Mouse (Mus musculus) heart, embryonic 10.5 days (tissue): ENCODE measurements around the gene Ctnna2. TPM values are rescaled to one million over a fixed set of nuclear protein-coding genes. Genes with fewer than 3 reads are reported as not detected.

Experiments
- DNase-seq: peaks from one replicate; pipeline ENCODE4 v3.0.0-alpha.2; 2017; ENCODE audit warnings: low spot score
- H3K27ac ChIP-seq: fragments of 300-500 bp; sonication (generic); 2 replicates; pipeline ENCODE4 v1.5.1; 2016; ENCODE audit warnings: mild to moderate bottlenecking
- H3K27me3 ChIP-seq: fragments of 300-500 bp; sonication (generic); 2 replicates; pipeline ENCODE4 v1.6.1; 2016; ENCODE audit warnings: mild to moderate bottlenecking; ENCODE audit not compliant: poor library complexity, insufficient read depth, severe bottlenecking
- H3K36me3 ChIP-seq: fragments of 300-500 bp; sonication (generic); 2 replicates; pipeline ENCODE4 v1.6.1; 2016; ENCODE audit warnings: mild to moderate bottlenecking, moderate library complexity
- H3K4me1 ChIP-seq: fragments of 300-500 bp; sonication (generic); 2 replicates; pipeline ENCODE4 v1.6.1; 2016; ENCODE audit warnings: mild to moderate bottlenecking
- H3K4me3 ChIP-seq: fragments of 300-500 bp; sonication (generic); 2 replicates; pipeline ENCODE4 v1.5.1; 2016; ENCODE audit warnings: mild to moderate bottlenecking, moderate library complexity
- H3K9me3 ChIP-seq: fragments of 300-500 bp; sonication (generic); 2 replicates; pipeline ENCODE4 v1.6.1; 2016; ENCODE audit warnings: mild to moderate bottlenecking, moderate library complexity
- WGBS: fragments of 180-500 bp; shearing (Covaris S2); methylation state at CpG from one replicate; pipeline ENCODE4 v1.1.7; 2016; 5-methylcytosine and 5-hydroxymethylcytosine counted together
- polyA plus RNA-seq: library from polyadenylated mRNA; unstranded; fragments of >200 nt; fragmentation: Nextera tagmentation; extraction: Ambion mirVana; gene quantifications from 2 replicates; pipeline ENCODE4 v1.2.1, GENCODE M21; 2016

The Ctnna2 gene
- polyA plus RNA-seq, 1 experiment from 2014 or later, result 2.7 TPM

GRCm38 (mm10) chr6:77863379-77863778 is 116.1 kb downstream of the Ctnna2 start:
- Histone ChIP-seq H3K36me3 (no peaks in the 10 kb centered on the region), H3K4me3 (no peak overlapping the region), H3K4me1 (no peaks in the 10 kb centered on the region), H3K27me3 (no peaks in the 10 kb centered on the region), H3K9me3 (no peaks in the 10 kb centered on the region), H3K27ac (no peak overlapping the region)
- no peak for DNase-seq
- 88% methylated on average over 2 of the region's 2 CpGs for WGBS

GRCm38 (mm10) chr6:77862781-77863180 is 116.7 kb downstream of the Ctnna2 start:
- Histone ChIP-seq H3K9me3 (no peaks in the 10 kb centered on the region), H3K36me3 (no peaks in the 10 kb centered on the region), H3K27ac (no peak overlapping the region), H3K4me1 (no peaks in the 10 kb centered on the region), H3K27me3 (no peaks in the 10 kb centered on the region), H3K4me3 (no peak overlapping the region)
- no peak for DNase-seq
- WGBS, result 81% methylated on average over 6 of the region's 6 CpGs

- WGBS, result 84% methylated on average over 1 of the region's 1 CpGs
- Histone ChIP-seq H3K36me3 (no peaks in the 10 kb centered on the region), H3K4me3 (no peak overlapping the region), H3K27me3 (no peaks in the 10 kb centered on the region), H3K4me1 (no peaks in the 10 kb centered on the region), H3K9me3 (no peaks in the 10 kb centered on the region), H3K27ac (no peak overlapping the region)
- no peak for DNase-seq
Measured at GRCm38 (mm10) chr6:77849438-77849837, 130.1 kb downstream of the Ctnna2 start.

GRCm38 (mm10) chr6:77848796-77849195 is 130.7 kb downstream of the Ctnna2 start:
- H3K27ac ChIP-seq, result no peak overlapping the region
- no peak for DNase-seq
- H3K9me3 ChIP-seq, result no peaks in the 10 kb centered on the region

GRCm38 (mm10) chr6:77847651-77848050 is 131.8 kb downstream of the Ctnna2 start:
- no peak overlapping the region for H3K27ac ChIP-seq
- 83% methylated on average over 2 of the region's 2 CpGs for WGBS
- no peaks in the 10 kb centered on the region for H3K9me3 ChIP-seq
- H3K27me3 ChIP-seq, result no peaks in the 10 kb centered on the region
- H3K36me3 ChIP-seq, result no peaks in the 10 kb centered on the region
- H3K4me1 ChIP-seq, result no peaks in the 10 kb centered on the region
- H3K4me3 ChIP-seq, result no peak overlapping the region
- no peak for DNase-seq

More at GRCm38 (mm10) chr6:77848796-77849195, 130.7 kb downstream of the Ctnna2 start:
- H3K4me1 ChIP-seq, result no peaks in the 10 kb centered on the region
- H3K27me3 ChIP-seq, result no peaks in the 10 kb centered on the region
- H3K36me3 ChIP-seq, result no peaks in the 10 kb centered on the region
- no peak overlapping the region for H3K4me3 ChIP-seq

GRCm38 (mm10) chr6:77839076-77839475 is 140.4 kb downstream of the Ctnna2 start:
- H3K4me3 ChIP-seq, result no peak overlapping the region
- no peaks in the 10 kb centered on the region for H3K36me3 ChIP-seq
- H3K9me3 ChIP-seq, result no peaks in the 10 kb centered on the region
- no peak for DNase-seq
- 78% methylated on average over 2 of the region's 2 CpGs for WGBS
- no peaks in the 10 kb centered on the region for H3K27me3 ChIP-seq
- H3K4me1 ChIP-seq, result no peaks in the 10 kb centered on the region
- H3K27ac ChIP-seq, result no peak overlapping the region

- Histone ChIP-seq H3K27ac (no peak overlapping the region), H3K36me3 (no peaks in the 10 kb centered on the region), H3K9me3 (no peaks in the 10 kb centered on the region), H3K4me3 (no peak overlapping the region), H3K4me1 (no peaks in the 10 kb centered on the region), H3K27me3 (no peaks in the 10 kb centered on the region)
- no peak for DNase-seq
Measured at GRCm38 (mm10) chr6:77838653-77839052, 140.8 kb downstream of the Ctnna2 start.

- no peak overlapping the region for H3K27ac ChIP-seq
- no peaks in the 10 kb centered on the region for H3K36me3 ChIP-seq
- H3K4me1 ChIP-seq, result no peaks in the 10 kb centered on the region
- H3K27me3 ChIP-seq, result no peaks in the 10 kb centered on the region
- H3K9me3 ChIP-seq, result no peaks in the 10 kb centered on the region
- no peak for DNase-seq
- 88% methylated on average over 3 of the region's 3 CpGs for WGBS
- no peak overlapping the region for H3K4me3 ChIP-seq
Measured at GRCm38 (mm10) chr6:77837543-77837942, 142.0 kb downstream of the Ctnna2 start.

- Histone ChIP-seq H3K4me3 (no peak overlapping the region), H3K27ac (no peak overlapping the region), H3K27me3 (no peaks in the 10 kb centered on the region), H3K9me3 (no peaks in the 10 kb centered on the region), H3K4me1 (no peaks in the 10 kb centered on the region), H3K36me3 (no peaks in the 10 kb centered on the region)
- 61% methylated on average over 2 of the region's 2 CpGs for WGBS
- DNase-seq, result no peak
Measured at GRCm38 (mm10) chr6:77834680-77835079, 144.8 kb downstream of the Ctnna2 start.

GRCm38 (mm10) chr6:77827526-77827925 is 152.0 kb downstream of the Ctnna2 start:
- Histone ChIP-seq H3K27ac (no peak overlapping the region), H3K4me3 (no peak overlapping the region), H3K9me3 (no peaks in the 10 kb centered on the region), H3K27me3 (no peaks in the 10 kb centered on the region), H3K36me3 (no peaks in the 10 kb centered on the region), H3K4me1 (no peaks in the 10 kb centered on the region)
- DNase-seq, result no peak
- WGBS, result 83% methylated on average over 1 of the region's 1 CpGs

- H3K4me1 ChIP-seq, result no peaks in the 10 kb centered on the region
- whole genome bisulfite sequencing, result 65% methylated on average over 3 of the region's 3 CpGs
- no peak overlapping the region for H3K27ac ChIP-seq
- H3K4me3 ChIP-seq, result no peak overlapping the region
- DNase-seq, result no peak
- no peaks in the 10 kb centered on the region for H3K9me3 ChIP-seq
- H3K36me3 ChIP-seq, result no peaks in the 10 kb centered on the region
- no peaks in the 10 kb centered on the region for H3K27me3 ChIP-seq
Measured at GRCm38 (mm10) chr6:77817116-77817515, 162.4 kb downstream of the Ctnna2 start.

- Histone ChIP-seq H3K4me1 (no peaks in the 10 kb centered on the region), H3K4me3 (no peak overlapping the region), H3K9me3 (no peaks in the 10 kb centered on the region), H3K27me3 (no peaks in the 10 kb centered on the region), H3K36me3 (no peaks in the 10 kb centered on the region), H3K27ac (no peak overlapping the region)
- no peak for DNase-seq
- WGBS, result 72% methylated on average over 3 of the region's 3 CpGs
Measured at GRCm38 (mm10) chr6:77811041-77811440, 168.5 kb downstream of the Ctnna2 start.

GRCm38 (mm10) chr6:77802604-77803003 is 176.9 kb downstream of the Ctnna2 start:
- 90% methylated on average over 3 of the region's 3 CpGs for WGBS
- H3K4me1 ChIP-seq, result no peaks in the 10 kb centered on the region
- H3K27me3 ChIP-seq, result no peaks in the 10 kb centered on the region
- no peak overlapping the region for H3K4me3 ChIP-seq
- no peaks in the 10 kb centered on the region for H3K9me3 ChIP-seq
- DNase-seq, result no peak
- no peak overlapping the region for H3K27ac ChIP-seq
- no peaks in the 10 kb centered on the region for H3K36me3 ChIP-seq

GRCm38 (mm10) chr6:77783342-77783741 is 196.2 kb downstream of the Ctnna2 start:
- WGBS, result 75% methylated on average over 3 of the region's 3 CpGs
- no peak for DNase-seq
- Histone ChIP-seq H3K36me3 (no peaks in the 10 kb centered on the region), H3K4me3 (no peak overlapping the region), H3K4me1 (no peaks in the 10 kb centered on the region), H3K27me3 (no peaks in the 10 kb centered on the region), H3K27ac (no peak overlapping the region), H3K9me3 (no peaks in the 10 kb centered on the region)
